Mouse (Mus musculus): ENCODE measurements around the gene Olfr357.

Olfr357 gene

GRCm38 (mm10) chr2:36993527-36993926 is at the start of gene Olfr357:
Olfr357 (plus strand) TSS chr2:36993827.
- in situ Hi-C loops (cut with MboI; ENCODE audit: low sequenced_read_pairs): no loop called here

DNA sequence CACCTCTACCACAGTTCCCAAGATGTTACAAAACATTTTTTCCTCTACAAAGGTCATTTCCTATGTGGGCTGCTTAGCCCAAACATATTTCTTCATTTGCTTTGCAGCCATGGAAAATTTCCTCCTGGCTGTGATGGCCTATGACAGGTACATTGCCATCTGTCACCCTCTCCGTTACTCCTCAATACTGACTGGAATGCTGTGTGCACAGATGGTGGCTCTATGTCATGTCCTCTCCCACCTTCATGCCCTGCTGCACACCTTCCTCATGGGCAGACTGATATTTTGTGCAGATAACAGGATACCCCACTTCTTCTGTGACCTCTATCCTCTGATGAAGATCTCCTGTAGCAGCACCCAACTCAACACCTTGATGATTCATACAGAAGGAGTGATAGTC is 3.4 kb downstream of the Olfr357 start:
- in situ Hi-C loops (cut with MboI; ENCODE audit: low sequenced_read_pairs): no loop called here

GRCm38 (mm10) chr2:37009235-37009634 is 15.6 kb downstream of the Olfr357 start, which contains the start of gene Olfr358:
Olfr358 (minus strand) TSS chr2:37009335.
- in situ Hi-C loops (cut with MboI; ENCODE audit: low sequenced_read_pairs): no loop called here
